Mouse (Mus musculus) heart, adult 2 months (tissue): ENCODE results near the gene Slx1b. TPM values are rescaled to one million over a fixed set of nuclear protein-coding genes. Genes with fewer than 3 reads are reported as not detected.

Experiments
- DNase-seq, 2 experiments: peaks; one replicate each; pipeline ENCODE4 v3.0.0; 2021
- H3K27ac ChIP-seq: fragments of 200-600 bp; 2 replicates; pipeline ENCODE4 v1.8.1; 2022
- H3K27me3 ChIP-seq: fragments of 200-500 bp; 2 replicates; pipeline ENCODE4 v1.6.1; 2012; ENCODE audit warnings: mild to moderate bottlenecking, low read length, inconsistent platforms, mixed read lengths; ENCODE audit not compliant: control insufficient read depth, insufficient read depth
- H3K36me3 ChIP-seq: fragments of 200-500 bp; 2 replicates; pipeline ENCODE4 v1.6.1; 2012; ENCODE audit warnings: low read length, inconsistent platforms; ENCODE audit not compliant: control insufficient read depth, insufficient read depth
- H3K4me1 ChIP-seq: fragments of 200-500 bp; 2 replicates; pipeline ENCODE4 v1.6.1; 2011; ENCODE audit warnings: low read length; ENCODE audit not compliant: control insufficient read depth, insufficient read depth
- H3K4me3 ChIP-seq: fragments of 200-600 bp; 2 replicates; pipeline ENCODE4 v1.8.1; 2022
- H3K79me2 ChIP-seq: fragments of 200-500 bp; replicated peaks from 2 replicates; pipeline ENCODE4 v1.6.1; 2012; ENCODE audit warnings: mild to moderate bottlenecking, inconsistent platforms, low read length, moderate library complexity, mixed read lengths; ENCODE audit not compliant: control insufficient read depth, insufficient read depth
- H3K9ac ChIP-seq: fragments of 200-500 bp; 2 replicates; pipeline ENCODE4 v1.6.1; 2012; ENCODE audit warnings: low read depth, mild to moderate bottlenecking, control low read depth, inconsistent platforms, low read length, mixed read lengths
- CTCF ChIP-seq: fragments of 200-600 bp; IDR thresholded peaks from 2 replicates; pipeline ENCODE4 v1.8.1; 2022; ENCODE audit warnings: antibody characterized with exemption, mild to moderate bottlenecking, moderate library complexity
- EP300 ChIP-seq: fragments of 200-500 bp; IDR thresholded peaks from 2 replicates; pipeline ENCODE4 v1.6.1; 2011; ENCODE audit warnings: low read depth, low read length, control low read depth; ENCODE audit not compliant: insufficient read depth
- POLR2A ChIP-seq: fragments of 200-500 bp; IDR thresholded peaks from 2 replicates; pipeline ENCODE4 v1.6.1; 2011; ENCODE audit warnings: mild to moderate bottlenecking, low read depth, low read length, control low read depth; ENCODE audit not compliant: insufficient read depth
- WGBS: fragments of 180-500 bp; shearing (Covaris S2); methylation state at CpG from one replicate; pipeline ENCODE4 v1.1.7; 2018; 5-methylcytosine and 5-hydroxymethylcytosine counted together
- intact Hi-C: fragments of 180-260 bp; cut with DNase I; formaldehyde crosslinking; loops from one replicate; pipeline ENCODE4 v1.15.1; 2025
- polyA plus RNA-seq: library from polyadenylated mRNA; depleted of rRNA; stranded (reverse); fragments of >200 nt; gene quantifications from 2 replicates; pipeline ENCODE4 v1.2.3, GENCODE M21; 2012
- total RNA-seq, 2 experiments: library from RNA; stranded (reverse); gene quantifications; 2 replicates each; pipeline ENCODE4 v1.2.3; 2021

The Slx1b gene
- total and polyA plus RNA-seq, 3 experiments, result 3.6 to 10.3 (median 3.9) TPM

GRCm38 (mm10) chr7:126704121-126704980 is 8.8 kb upstream of the Slx1b start:
- TF ChIP-seq POLR2A, result peak; percentile 59; the same call in 1 of the 2 replicates
- TF ChIP-seq EP300, result no peak
- TF ChIP-seq CTCF, result no peak
- peak; percentile 80 to 87 for DNase-seq
- peaks cover 3% of the 10 kb centered on the region for H3K27me3 ChIP-seq
- no peaks in the 10 kb centered on the region for H3K79me2 ChIP-seq
- 3% methylated on average over 39 of the region's 39 CpGs for WGBS
- peak overlapping the region; percentile 28; the same call in 1 of the 2 replicates for H3K27ac ChIP-seq
- intact Hi-C loops, result no loop called here
- H3K36me3 ChIP-seq, result no peaks in the 10 kb centered on the region
- H3K9ac ChIP-seq, result peak overlapping the region; percentile 51
- H3K4me1 ChIP-seq, result peaks cover 5% of the 10 kb centered on the region; the same call in 1 of the 2 replicates
- peak overlapping the region; percentile 35; the same call in 1 of the 2 replicates for H3K4me3 ChIP-seq

GRCm38 (mm10) chr7:126703757-126704077 is 8.1 kb upstream of the Slx1b start:
- TF ChIP-seq CTCF (no peak), POLR2A (no peak), EP300 (no peak)
- peaks cover 5% of the 10 kb centered on the region; the same call in 1 of the 2 replicates for H3K4me1 ChIP-seq
- 21% methylated on average over 7 of the region's 7 CpGs for WGBS
- intact Hi-C loops, result no loop called here
- no peaks in the 10 kb centered on the region for H3K79me2 ChIP-seq
- no peak overlapping the region; the same call in 1 of the 2 replicates for H3K4me3 ChIP-seq
- H3K27ac ChIP-seq, result peak overlapping the region; percentile 28; the same call in 1 of the 2 replicates
- peaks cover 3% of the 10 kb centered on the region for H3K27me3 ChIP-seq
- DNase-seq, result no peak
- no peak overlapping the region for H3K9ac ChIP-seq
- no peaks in the 10 kb centered on the region for H3K36me3 ChIP-seq

- WGBS, result 71% methylated on average over 12 of the region's 12 CpGs
- peak overlapping the region; percentile 8; the same call in 1 of the 2 replicates for H3K9ac ChIP-seq
- peak overlapping the region; percentile 28; the same call in 1 of the 2 replicates for H3K27ac ChIP-seq
- H3K36me3 ChIP-seq, result no peaks in the 10 kb centered on the region
- intact Hi-C loops, result no loop called here
- H3K27me3 ChIP-seq, result peaks cover 3% of the 10 kb centered on the region
- H3K79me2 ChIP-seq, result no peaks in the 10 kb centered on the region
- H3K4me1 ChIP-seq, result peaks cover 5% of the 10 kb centered on the region; the same call in 1 of the 2 replicates
- no peak for DNase-seq
- TF ChIP-seq EP300 (no peak), CTCF (no peak), POLR2A (no peak)
- H3K4me3 ChIP-seq, result no peak overlapping the region; the same call in 1 of the 2 replicates
These were observed 7.5 kb upstream of the Slx1b start for GRCm38 (mm10) chr7:126702861-126703756.

GRCm38 (mm10) chr7:126702358-126702757 is 6.8 kb upstream of the Slx1b start:
- H3K9ac ChIP-seq, result no peak overlapping the region
- H3K27me3 ChIP-seq, result peaks cover 3% of the 10 kb centered on the region
- WGBS, result 62% methylated on average over 6 of the region's 6 CpGs
- peak in 1 of 2 experiments; percentile 59 for DNase-seq
- TF ChIP-seq POLR2A (0 out of 2 replicates have a peak, but pooled peaks have one; percentile 14), CTCF (no peak)
- peak overlapping the region; percentile 5; the same call in 1 of the 2 replicates for H3K27ac ChIP-seq
- H3K4me3 ChIP-seq, result no peak overlapping the region
- no peaks in the 10 kb centered on the region for H3K79me2 ChIP-seq
- H3K36me3 ChIP-seq, result no peaks in the 10 kb centered on the region
- intact Hi-C loops, result no loop called here
- H3K4me1 ChIP-seq, result peaks cover 5% of the 10 kb centered on the region; the same call in 1 of the 2 replicates

- intact Hi-C loops, result no loop called here
- Histone ChIP-seq H3K9ac (peak overlapping the region; percentile 31), H3K36me3 (no peaks in the 10 kb centered on the region), H3K27ac (no peak overlapping the region), H3K79me2 (no peaks in the 10 kb centered on the region), H3K4me1 (peaks cover 5% of the 10 kb centered on the region), H3K4me3 (no peak overlapping the region), H3K27me3 (peaks cover 3% of the 10 kb centered on the region)
- no peak for TF ChIP-seq CTCF
- TF ChIP-seq EP300, result no peak
- TF ChIP-seq POLR2A, result no peak
- WGBS, result 53% methylated on average over 24 of the region's 24 CpGs
- DNase-seq, result no peak
These were observed 6.2 kb upstream of the Slx1b start for GRCm38 (mm10) chr7:126701559-126702357.
